Mouse (Mus musculus): Measurements from ENCODE around the gene Creb3l1. TPM values are rescaled to one million over a fixed set of nuclear protein-coding genes. Genes with fewer than 3 reads are reported as not detected.

Creb3l1 gene
- polyA plus RNA-seq, 1 experiment from 2014 or later, result 1.3 TPM

DNA sequence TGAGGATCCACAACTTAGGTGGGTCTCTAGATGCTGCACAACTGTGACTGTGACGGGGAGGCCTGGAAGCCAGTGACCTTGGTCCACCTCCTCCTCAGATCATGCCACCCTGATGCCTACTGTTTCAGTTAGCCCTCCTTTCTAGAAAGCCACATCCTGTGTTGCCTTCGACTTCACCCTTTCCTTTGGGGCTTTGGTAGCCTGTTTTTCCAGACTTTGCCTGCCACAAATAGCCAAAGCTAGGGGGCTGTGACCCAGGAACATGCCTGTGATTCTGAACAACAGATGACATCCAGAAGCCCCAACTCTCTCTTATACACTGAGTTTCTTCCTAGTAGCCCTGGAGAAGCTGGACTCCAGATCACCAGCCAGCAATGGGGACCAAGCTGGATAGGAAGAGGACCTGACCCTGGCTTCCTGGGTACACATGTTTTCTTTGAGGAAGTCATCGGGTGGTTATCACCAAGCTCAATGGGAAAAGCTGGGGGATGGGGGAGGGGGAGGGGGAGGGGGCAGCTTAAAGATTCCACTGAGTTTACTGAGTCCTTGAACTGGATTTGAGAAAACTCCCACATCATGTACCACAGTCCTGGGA, 59.6 kb downstream of the Creb3l1 start:
- H3K9me3 ChIP-seq (ENCODE audit: control insufficient read depth, low read length), result no peaks in the 10 kb centered on the region
- H3K4me1 ChIP-seq (replicated peaks; ENCODE audit: control insufficient read depth, insufficient read depth, low read length), result peaks cover 13% of the 10 kb centered on the region
- H3K9ac ChIP-seq (replicated peaks; ENCODE audit: low read depth, low read length), result no peak overlapping the region
- WGBS, result 85% methylated on average over 3 of the region's 3 CpGs
- H3K4me2 ChIP-seq (ENCODE audit: low read length), result no peak overlapping the region
- H3K27me3 ChIP-seq (replicated peaks; ENCODE audit: control insufficient read depth, insufficient read depth, low read length), result no peaks in the 10 kb centered on the region
- no peak overlapping the region for H3K4me3 ChIP-seq (replicated peaks; ENCODE audit: low read length)
- ATAC-seq, result no peak
- H3K27ac ChIP-seq (ENCODE audit: low read length), result no peak overlapping the region
- H3K36me3 ChIP-seq (ENCODE audit: control insufficient read depth, insufficient read depth), result no peaks in the 10 kb centered on the region

GRCm38 (mm10) chr2:91963443-91963932, 60.8 kb downstream of the Creb3l1 start:
- H3K27ac ChIP-seq (ENCODE audit: low read length), result peak overlapping the region; percentile 61; the same call in 1 of the 2 replicates
- H3K4me1 ChIP-seq (replicated peaks; ENCODE audit: control insufficient read depth, insufficient read depth, low read length), result peaks cover 22% of the 10 kb centered on the region
- H3K27me3 ChIP-seq (replicated peaks; ENCODE audit: control insufficient read depth, insufficient read depth, low read length), result no peaks in the 10 kb centered on the region
- H3K4me3 ChIP-seq (replicated peaks; ENCODE audit: low read length), result peak overlapping the region; percentile 85
- no peaks in the 10 kb centered on the region for H3K9me3 ChIP-seq (ENCODE audit: control insufficient read depth, low read length)
- peak overlapping the region; percentile 93 for H3K9ac ChIP-seq (replicated peaks; ENCODE audit: low read depth, low read length)
- ATAC-seq, result peak; percentile 93
- no peaks in the 10 kb centered on the region for H3K36me3 ChIP-seq (ENCODE audit: control insufficient read depth, insufficient read depth)
- under 1% methylated on average over 57 of the region's 57 CpGs for WGBS
- H3K4me2 ChIP-seq (ENCODE audit: low read length), result peak overlapping the region; percentile 82

GRCm38 (mm10) chr2:91962864-91963401, 61.4 kb downstream of the Creb3l1 start:
- peak; percentile 44 for ATAC-seq
- H3K9me3 ChIP-seq (ENCODE audit: control insufficient read depth, low read length), result no peaks in the 10 kb centered on the region
- H3K9ac ChIP-seq (replicated peaks; ENCODE audit: low read depth, low read length), result peak overlapping the region; percentile 93
- under 1% methylated on average over 39 of the region's 39 CpGs for WGBS
- H3K27me3 ChIP-seq (replicated peaks; ENCODE audit: control insufficient read depth, insufficient read depth, low read length), result no peaks in the 10 kb centered on the region
- H3K4me3 ChIP-seq (replicated peaks; ENCODE audit: low read length), result peak overlapping the region; percentile 85
- H3K4me1 ChIP-seq (replicated peaks; ENCODE audit: control insufficient read depth, insufficient read depth, low read length), result peaks cover 23% of the 10 kb centered on the region
- peak overlapping the region; percentile 82 for H3K4me2 ChIP-seq (ENCODE audit: low read length)
- no peaks in the 10 kb centered on the region for H3K36me3 ChIP-seq (ENCODE audit: control insufficient read depth, insufficient read depth)
- peak overlapping the region; percentile 61; the same call in 1 of the 2 replicates for H3K27ac ChIP-seq (ENCODE audit: low read length)

GRCm38 (mm10) chr2:91961901-91962761, 62.2 kb downstream of the Creb3l1 start:
- Histone ChIP-seq H3K4me2 (ENCODE audit: low read length) (peak overlapping the region; percentile 82), H3K9ac (replicated peaks; ENCODE audit: low read depth, low read length) (peak overlapping the region; percentile 93; the same call in 1 of the 2 replicates), H3K9me3 (ENCODE audit: control insufficient read depth, low read length) (no peaks in the 10 kb centered on the region), H3K27ac (ENCODE audit: low read length) (no peak overlapping the region), H3K4me1 (replicated peaks; ENCODE audit: control insufficient read depth, insufficient read depth, low read length) (peaks cover 31% of the 10 kb centered on the region), H3K4me3 (replicated peaks; ENCODE audit: low read length) (peak overlapping the region; percentile 85), H3K27me3 (replicated peaks; ENCODE audit: control insufficient read depth, insufficient read depth, low read length) (no peaks in the 10 kb centered on the region), H3K36me3 (ENCODE audit: control insufficient read depth, insufficient read depth) (no peaks in the 10 kb centered on the region)
- no peak for ATAC-seq
- WGBS, result 53% methylated on average over 4 of the region's 4 CpGs

GRCm38 (mm10) chr2:91960459-91960858, 63.8 kb downstream of the Creb3l1 start:
- peaks cover 37% of the 10 kb centered on the region for H3K4me1 ChIP-seq (replicated peaks; ENCODE audit: control insufficient read depth, insufficient read depth, low read length)
- no peak overlapping the region for H3K27ac ChIP-seq (ENCODE audit: low read length)
- WGBS, result 83% methylated on average over 5 of the region's 5 CpGs

GRCm38 (mm10) chr2:91959544-91960410, 64.5 kb downstream of the Creb3l1 start:
- H3K9me3 ChIP-seq (ENCODE audit: control insufficient read depth, low read length), result no peaks in the 10 kb centered on the region
- no peak overlapping the region for H3K4me3 ChIP-seq (replicated peaks; ENCODE audit: low read length)
- H3K36me3 ChIP-seq (ENCODE audit: control insufficient read depth, insufficient read depth), result no peaks in the 10 kb centered on the region
- no peak overlapping the region for H3K4me2 ChIP-seq (ENCODE audit: low read length)
- peaks cover 43% of the 10 kb centered on the region for H3K4me1 ChIP-seq (replicated peaks; ENCODE audit: control insufficient read depth, insufficient read depth, low read length)
- no peak overlapping the region for H3K27ac ChIP-seq (ENCODE audit: low read length)
- no peak overlapping the region; the same call in 1 of the 2 replicates for H3K9ac ChIP-seq (replicated peaks; ENCODE audit: low read depth, low read length)
- no peaks in the 10 kb centered on the region for H3K27me3 ChIP-seq (replicated peaks; ENCODE audit: control insufficient read depth, insufficient read depth, low read length)
- 76% methylated on average over 11 of the region's 11 CpGs for WGBS
- ATAC-seq, result no peak

More at GRCm38 (mm10) chr2:91960459-91960858, 63.8 kb downstream of the Creb3l1 start:
- Histone ChIP-seq H3K36me3 (ENCODE audit: control insufficient read depth, insufficient read depth) (no peaks in the 10 kb centered on the region), H3K9ac (replicated peaks; ENCODE audit: low read depth, low read length) (no peak overlapping the region), H3K4me3 (replicated peaks; ENCODE audit: low read length) (no peak overlapping the region), H3K4me2 (ENCODE audit: low read length) (no peak overlapping the region), H3K27me3 (replicated peaks; ENCODE audit: control insufficient read depth, insufficient read depth, low read length) (no peaks in the 10 kb centered on the region), H3K9me3 (ENCODE audit: control insufficient read depth, low read length) (no peaks in the 10 kb centered on the region)
- ATAC-seq, result no peak

GRCm38 (mm10) chr2:91958701-91959457, 65.4 kb downstream of the Creb3l1 start:
- H3K4me1 ChIP-seq (replicated peaks; ENCODE audit: control insufficient read depth, insufficient read depth, low read length), result peaks cover 46% of the 10 kb centered on the region
- no peak overlapping the region for H3K4me2 ChIP-seq (ENCODE audit: low read length)
- no peak overlapping the region for H3K4me3 ChIP-seq (replicated peaks; ENCODE audit: low read length)
- no peak for ATAC-seq
- WGBS, result 49% methylated on average over 10 of the region's 10 CpGs
- no peaks in the 10 kb centered on the region for H3K9me3 ChIP-seq (ENCODE audit: control insufficient read depth, low read length)
- no peak overlapping the region for H3K27ac ChIP-seq (ENCODE audit: low read length)
- H3K9ac ChIP-seq (replicated peaks; ENCODE audit: low read depth, low read length), result no peak overlapping the region; the same call in 1 of the 2 replicates
- H3K27me3 ChIP-seq (replicated peaks; ENCODE audit: control insufficient read depth, insufficient read depth, low read length), result no peaks in the 10 kb centered on the region
- H3K36me3 ChIP-seq (ENCODE audit: control insufficient read depth, insufficient read depth), result no peaks in the 10 kb centered on the region

- H3K27ac ChIP-seq (ENCODE audit: low read length), result no peak overlapping the region
- H3K4me1 ChIP-seq (replicated peaks; ENCODE audit: control insufficient read depth, insufficient read depth, low read length), result peaks cover 49% of the 10 kb centered on the region
Measured at GRCm38 (mm10) chr2:91958049-91958448, 66.3 kb downstream of the Creb3l1 start.

More at GRCm38 (mm10) chr2:91958049-91958448, 66.3 kb downstream of the Creb3l1 start:
- Histone ChIP-seq H3K9ac (replicated peaks; ENCODE audit: low read depth, low read length) (no peak overlapping the region), H3K4me2 (ENCODE audit: low read length) (no peak overlapping the region), H3K27me3 (replicated peaks; ENCODE audit: control insufficient read depth, insufficient read depth, low read length) (no peaks in the 10 kb centered on the region), H3K36me3 (ENCODE audit: control insufficient read depth, insufficient read depth) (no peaks in the 10 kb centered on the region), H3K4me3 (replicated peaks; ENCODE audit: low read length) (no peak overlapping the region), H3K9me3 (ENCODE audit: control insufficient read depth, low read length) (no peaks in the 10 kb centered on the region)
- WGBS, result 84% methylated on average over 8 of the region's 8 CpGs
- ATAC-seq, result no peak

Measured in forebrain, embryonic 16.5 days (tissue).